Mouse (Mus musculus) E14TG2a.4 (cell line): Measurements from ENCODE around the gene Akap12.

Experiments
- CTCF ChIP-seq: conservative IDR thresholded peaks from 2 replicates; pipeline ENCODE4 v1.5.1; 2014; ENCODE audit warnings: low read length
- POU5F1 ChIP-seq: IDR thresholded peaks from 2 replicates; pipeline ENCODE4 v1.6.1; 2014; ENCODE audit warnings: low read length, borderline replicate concordance

DNA sequence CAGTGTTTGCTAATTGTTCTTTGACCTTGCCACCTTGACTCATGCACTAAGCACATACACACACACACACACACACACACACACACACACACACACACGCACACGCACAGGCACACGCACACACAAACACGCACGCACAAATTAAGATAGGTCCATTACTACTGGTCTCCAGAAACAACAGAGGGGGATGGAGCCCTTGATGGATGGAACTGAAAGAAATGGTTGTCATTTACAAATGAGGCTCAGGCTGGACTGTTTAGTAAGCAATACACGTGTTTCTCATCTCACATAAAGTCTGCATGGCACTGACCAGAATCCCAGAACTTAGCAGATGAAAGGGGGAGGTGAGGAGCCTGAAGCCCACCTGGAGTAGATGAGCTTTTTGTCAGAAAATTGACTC is 24.4 kb downstream of the Akap12 start:
- no peak for TF ChIP-seq CTCF
- no peak for TF ChIP-seq POU5F1
